Mouse (Mus musculus) limb, embryonic 10.5 days (tissue): ENCODE measurements around the gene Disc1. TPM values are rescaled to one million over a fixed set of nuclear protein-coding genes. Genes with fewer than 3 reads are reported as not detected.
A peak's percentile ranks its signal among the peaks of the same experiment; 100 is the strongest.

ENCODE experiments used
- DNase-seq: peaks from one replicate; pipeline ENCODE4 v3.0.0-alpha.2; 2017; ENCODE audit warnings: low spot score
- H3K27ac ChIP-seq: fragments of 300-500 bp; sonication (generic); 2 replicates; pipeline ENCODE4 v1.5.1; 2016; ENCODE audit warnings: mild to moderate bottlenecking
- H3K27me3 ChIP-seq: fragments of 300-500 bp; sonication (generic); 2 replicates; pipeline ENCODE4 v1.6.1; 2016; ENCODE audit warnings: low read depth, mild to moderate bottlenecking; ENCODE audit not compliant: poor library complexity, severe bottlenecking
- H3K36me3 ChIP-seq: fragments of 300-500 bp; sonication (generic); 2 replicates; pipeline ENCODE4 v1.6.1; 2016; ENCODE audit warnings: mild to moderate bottlenecking, moderate library complexity
- H3K4me1 ChIP-seq: fragments of 300-500 bp; sonication (generic); 2 replicates; pipeline ENCODE4 v1.6.1; 2016
- H3K4me3 ChIP-seq: fragments of 300-500 bp; sonication (generic); 2 replicates; pipeline ENCODE4 v1.5.1; 2016; ENCODE audit warnings: mild to moderate bottlenecking, moderate library complexity
- H3K9me3 ChIP-seq: fragments of 300-500 bp; sonication (generic); replicated peaks from 2 replicates; pipeline ENCODE4 v1.6.1; 2016; ENCODE audit warnings: mild to moderate bottlenecking
- WGBS: fragments of 180-500 bp; shearing (Covaris S2); methylation state at CpG from one replicate; pipeline ENCODE4 v1.1.7; 2016; 5-methylcytosine and 5-hydroxymethylcytosine counted together
- polyA plus RNA-seq: library from polyadenylated mRNA; unstranded; fragments of >200 nt; fragmentation: Nextera tagmentation; extraction: Ambion mirVana; gene quantifications from 2 replicates; pipeline ENCODE4 v1.2.1, GENCODE M21; 2016

Disc1 gene
- polyA plus RNA-seq, 1 experiment from 2014 or later: 1.3 TPM

GRCm38 (mm10) chr8:125177091-125177490 lies 123.1 kb downstream of the Disc1 start:
- Histone ChIP-seq H3K9me3 (no peaks in the 10 kb centered on the region), H3K4me3 (no peak overlapping the region), H3K36me3 (no peaks in the 10 kb centered on the region), H3K4me1 (peaks cover 19% of the 10 kb centered on the region), H3K27me3 (no peaks in the 10 kb centered on the region), H3K27ac (no peak overlapping the region)
- WGBS: 88% methylated on average over 6 of the region's 6 CpGs
- no peak for DNase-seq

GRCm38 (mm10) chr8:125177958-125178357 lies 124.0 kb downstream of the Disc1 start:
- DNase-seq: no peak
- Histone ChIP-seq H3K9me3 (no peaks in the 10 kb centered on the region), H3K36me3 (no peaks in the 10 kb centered on the region), H3K4me3 (no peak overlapping the region), H3K27me3 (no peaks in the 10 kb centered on the region), H3K4me1 (peaks cover 23% of the 10 kb centered on the region), H3K27ac (no peak overlapping the region)
- 85% methylated on average over 8 of the region's 8 CpGs for WGBS

GRCm38 (mm10) chr8:125183548-125184451 lies 129.8 kb downstream of the Disc1 start:
- 13% methylated on average over 17 of the region's 17 CpGs for WGBS
- peaks cover 4% of the 10 kb centered on the region; the same call in 1 of the 2 replicates for H3K27me3 ChIP-seq
- H3K36me3 ChIP-seq: no peaks in the 10 kb centered on the region
- peak overlapping the region; percentile 23; the same call in 1 of the 2 replicates for H3K4me3 ChIP-seq
- H3K4me1 ChIP-seq: peaks cover 38% of the 10 kb centered on the region
- DNase-seq: peak; percentile 97
- H3K9me3 ChIP-seq: no peaks in the 10 kb centered on the region
- H3K27ac ChIP-seq: peak overlapping the region; percentile 86

- H3K4me3 ChIP-seq: no peak overlapping the region
- 42% methylated on average over 9 of the region's 9 CpGs for WGBS
- DNase-seq: no peak
- H3K27me3 ChIP-seq: peaks cover 8% of the 10 kb centered on the region; the same call in 1 of the 2 replicates
- H3K9me3 ChIP-seq: no peaks in the 10 kb centered on the region
- peaks cover 38% of the 10 kb centered on the region for H3K4me1 ChIP-seq
- no peaks in the 10 kb centered on the region for H3K36me3 ChIP-seq
- 0 out of 2 replicates have a peak overlapping the region, but pooled peaks have one; percentile 17 for H3K27ac ChIP-seq
Observed at GRCm38 (mm10) chr8:125184452-125184817, 130.4 kb downstream of the Disc1 start.

- no peak for DNase-seq
- Histone ChIP-seq H3K4me3 (no peak overlapping the region), H3K36me3 (no peaks in the 10 kb centered on the region), H3K27ac (0 out of 2 replicates have a peak overlapping the region, but pooled peaks have one; percentile 17), H3K9me3 (no peaks in the 10 kb centered on the region), H3K4me1 (peaks cover 38% of the 10 kb centered on the region), H3K27me3 (peaks cover 9% of the 10 kb centered on the region; the same call in 1 of the 2 replicates)
- 84% methylated on average over 1 of the region's 1 CpGs for WGBS
Observed at GRCm38 (mm10) chr8:125184881-125185280, 130.9 kb downstream of the Disc1 start.

GRCm38 (mm10) chr8:125187044-125187443 lies 133.0 kb downstream of the Disc1 start:
- DNase-seq: no peak
- Histone ChIP-seq H3K36me3 (no peaks in the 10 kb centered on the region), H3K27me3 (peaks cover 18% of the 10 kb centered on the region), H3K4me3 (no peak overlapping the region), H3K4me1 (peaks cover 38% of the 10 kb centered on the region), H3K9me3 (no peaks in the 10 kb centered on the region), H3K27ac (no peak overlapping the region)
- 43% methylated on average over 10 of the region's 10 CpGs for WGBS

- DNase-seq: no peak
- Histone ChIP-seq H3K27ac (no peak overlapping the region), H3K27me3 (peaks cover 15% of the 10 kb centered on the region), H3K4me3 (no peak overlapping the region), H3K4me1 (peaks cover 26% of the 10 kb centered on the region), H3K36me3 (no peaks in the 10 kb centered on the region), H3K9me3 (no peaks in the 10 kb centered on the region)
- WGBS: 82% methylated on average over 5 of the region's 5 CpGs
Observed at GRCm38 (mm10) chr8:125193701-125194100, 139.7 kb downstream of the Disc1 start.

GRCm38 (mm10) chr8:125195121-125195520 lies 141.1 kb downstream of the Disc1 start:
- Histone ChIP-seq H3K4me3 (no peak overlapping the region), H3K4me1 (peaks cover 38% of the 10 kb centered on the region), H3K27ac (no peak overlapping the region), H3K9me3 (no peaks in the 10 kb centered on the region), H3K36me3 (no peaks in the 10 kb centered on the region), H3K27me3 (peaks cover 6% of the 10 kb centered on the region; the same call in 1 of the 2 replicates)
- DNase-seq: no peak
- WGBS: 73% methylated on average over 9 of the region's 9 CpGs

- WGBS: 74% methylated on average over 14 of the region's 14 CpGs
- no peak for DNase-seq
- peak overlapping the region; percentile 15; the same call in 1 of the 2 replicates for H3K27ac ChIP-seq
- no peaks in the 10 kb centered on the region for H3K36me3 ChIP-seq
- H3K9me3 ChIP-seq: no peaks in the 10 kb centered on the region
- H3K4me1 ChIP-seq: peaks cover 53% of the 10 kb centered on the region
- H3K4me3 ChIP-seq: no peak overlapping the region
- H3K27me3 ChIP-seq: no peaks in the 10 kb centered on the region
Observed at GRCm38 (mm10) chr8:125196573-125197094, 142.6 kb downstream of the Disc1 start.

GRCm38 (mm10) chr8:125197341-125198002 lies 143.5 kb downstream of the Disc1 start:
- no peak for DNase-seq
- H3K9me3 ChIP-seq: no peaks in the 10 kb centered on the region
- H3K4me3 ChIP-seq: no peak overlapping the region
- H3K4me1 ChIP-seq: peaks cover 55% of the 10 kb centered on the region
- no peaks in the 10 kb centered on the region for H3K27me3 ChIP-seq
- WGBS: 77% methylated on average over 7 of the region's 7 CpGs
- H3K36me3 ChIP-seq: no peaks in the 10 kb centered on the region
- H3K27ac ChIP-seq: peak overlapping the region; percentile 7; the same call in 1 of the 2 replicates

- WGBS: 76% methylated on average over 9 of the region's 9 CpGs
- Histone ChIP-seq H3K9me3 (no peaks in the 10 kb centered on the region), H3K4me1 (peaks cover 59% of the 10 kb centered on the region), H3K4me3 (no peak overlapping the region), H3K27ac (peak overlapping the region; percentile 51), H3K27me3 (no peaks in the 10 kb centered on the region), H3K36me3 (no peaks in the 10 kb centered on the region)
- DNase-seq: no peak
Observed at GRCm38 (mm10) chr8:125198420-125199196, 144.6 kb downstream of the Disc1 start.

GRCm38 (mm10) chr8:125199197-125199939 lies 145.4 kb downstream of the Disc1 start:
- DNase-seq: no peak
- 83% methylated on average over 16 of the region's 16 CpGs for WGBS
- H3K9me3 ChIP-seq: no peaks in the 10 kb centered on the region
- H3K4me1 ChIP-seq: peaks cover 59% of the 10 kb centered on the region
- peak overlapping the region; percentile 51; the same call in 1 of the 2 replicates for H3K27ac ChIP-seq
- H3K36me3 ChIP-seq: no peaks in the 10 kb centered on the region
- no peak overlapping the region for H3K4me3 ChIP-seq
- no peaks in the 10 kb centered on the region for H3K27me3 ChIP-seq
